Mouse (Mus musculus): ENCODE measurements at regions not wholly inside any gene's neighbourhood (a gene's known extent, or its start where the extent isn't known, plus 50 kb on each side); places are given as distances from the start of the nearest gene placed in this dataset.

DNA sequence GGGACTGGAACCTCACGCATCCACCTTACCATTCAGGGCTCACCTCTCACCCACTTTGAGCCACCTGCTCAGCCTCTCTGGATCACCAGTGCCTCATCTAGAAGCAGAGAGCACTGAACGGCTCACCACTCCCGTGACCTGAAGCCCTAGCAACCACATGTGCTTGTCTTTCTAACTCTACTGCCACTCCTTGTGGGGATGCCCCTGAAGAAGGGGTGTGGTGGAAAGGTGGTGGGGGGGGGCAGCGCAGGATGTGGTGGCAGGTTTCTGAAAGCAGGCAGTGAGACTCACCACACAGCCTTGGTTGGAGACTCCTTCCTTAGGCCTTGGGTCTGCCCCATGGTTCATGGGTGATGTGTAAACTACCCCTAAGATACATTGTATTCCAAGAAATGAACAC, 199.6 kb downstream of the Bcl2l11 start:
- intact Hi-C loops (cut with DNase I), result no loop called here
- no peak for DNase-seq (ENCODE audit: low spot score in 2 of 2)

DNA sequence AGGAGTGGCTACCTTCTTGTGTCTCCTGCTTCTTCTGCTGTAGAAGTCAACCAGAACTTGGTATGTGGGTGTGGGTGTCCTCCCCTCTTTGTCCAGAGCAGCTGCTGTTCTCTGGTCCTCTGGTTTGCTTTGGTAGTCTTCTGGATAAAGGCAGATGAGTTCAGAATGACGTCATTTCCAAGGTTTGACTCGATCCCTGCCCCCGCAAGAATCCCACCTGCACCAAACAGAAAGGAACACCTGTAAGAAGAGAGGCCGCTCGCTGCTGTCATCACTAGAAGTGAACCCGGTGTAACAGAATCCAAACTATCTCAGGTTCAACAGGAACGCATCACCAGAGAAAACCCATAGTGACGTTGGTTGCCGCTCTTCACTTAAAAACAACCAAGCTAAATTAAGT, 205.0 kb downstream of the Bcl2l11 start:
- intact Hi-C loops (cut with DNase I), result no loop called here
- DNase-seq (ENCODE audit: low spot score in 2 of 2), result no peak

DNA sequence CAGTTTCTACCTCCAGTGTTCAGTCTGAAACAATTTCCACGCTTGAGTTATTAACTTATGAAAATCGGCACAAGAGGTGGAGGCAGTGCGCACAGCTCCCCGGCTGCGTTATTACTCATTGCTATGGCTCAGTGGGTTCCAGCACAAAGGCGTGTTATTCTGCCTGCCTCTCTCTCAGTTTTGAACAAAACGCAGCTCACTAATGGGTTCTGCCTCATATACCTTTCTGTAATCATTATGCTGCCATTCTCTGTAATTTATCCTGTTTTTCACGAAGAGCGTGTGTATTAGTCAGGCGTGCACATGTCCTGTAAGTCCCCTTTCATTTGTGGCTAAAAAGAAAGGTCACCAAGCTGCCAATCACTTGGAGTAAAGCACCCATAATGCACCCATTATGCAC, 205.4 kb downstream of the Bcl2l11 start:
- intact Hi-C loops (cut with DNase I), result no loop called here
- DNase-seq (ENCODE audit: low spot score in 2 of 2), result no peak

- intact Hi-C loops (cut with DNase I), result no loop called here
- no peak for DNase-seq (ENCODE audit: low spot score in 2 of 2)
Observed at GRCm38 (mm10) chr2:128331681-128332080, 205.8 kb downstream of the Bcl2l11 start.

DNA sequence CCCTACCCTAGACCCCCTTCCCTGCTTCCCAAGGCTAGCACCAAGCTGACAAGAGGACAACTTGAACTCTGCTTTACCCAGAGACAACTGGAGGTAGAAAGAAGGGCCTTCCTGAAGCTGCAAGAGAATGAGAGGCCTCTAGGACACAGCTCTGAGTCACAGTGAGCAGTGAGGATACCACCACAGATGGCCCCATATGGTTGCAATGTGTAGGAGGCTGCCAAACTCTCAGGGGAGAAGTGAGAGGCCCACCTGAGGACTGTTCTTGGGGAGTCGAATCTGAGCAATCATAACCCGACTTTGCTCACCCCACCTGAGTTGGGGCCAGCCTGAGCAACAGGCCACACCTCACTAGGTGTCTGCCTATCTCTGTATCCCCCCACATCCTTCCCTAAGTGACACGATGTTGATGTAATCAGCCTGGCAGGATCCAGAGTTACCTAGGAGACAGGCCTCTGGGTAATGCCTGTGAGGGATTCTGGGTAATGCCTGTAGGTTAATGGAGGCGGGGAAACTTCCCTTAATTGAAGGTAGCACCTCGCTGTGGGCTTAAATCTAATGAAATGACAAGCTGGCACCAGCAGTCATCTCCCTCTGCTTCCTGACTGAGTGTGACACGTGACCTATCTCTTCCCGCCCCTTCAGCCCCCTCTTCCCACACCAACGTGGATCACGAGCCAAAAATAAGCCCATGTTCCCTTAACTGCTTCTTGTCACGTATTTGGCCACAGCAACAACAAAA, 207.7 kb downstream of the Bcl2l11 start:
- no peak for DNase-seq (ENCODE audit: low spot score in 2 of 2)
- intact Hi-C loops (cut with DNase I), result no loop called here

DNA sequence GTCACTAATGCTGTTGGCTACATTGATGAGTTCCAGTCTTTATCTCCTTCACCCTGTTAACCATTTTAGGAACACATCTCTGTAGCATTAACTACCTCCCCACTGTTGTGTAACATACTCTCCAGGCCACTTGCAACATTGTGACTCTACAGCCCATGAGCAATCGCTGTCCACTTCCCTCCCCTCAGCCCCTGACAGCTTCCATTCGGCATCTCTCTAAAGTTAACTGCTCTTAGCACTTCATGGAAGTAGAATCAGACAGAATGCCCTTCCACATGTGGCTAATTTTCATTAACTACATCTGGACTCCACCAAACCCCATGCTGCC, 208.3 kb downstream of the Bcl2l11 start:
- no peak for DNase-seq (ENCODE audit: low spot score in 2 of 2)
- intact Hi-C loops (cut with DNase I), result no loop called here

DNA sequence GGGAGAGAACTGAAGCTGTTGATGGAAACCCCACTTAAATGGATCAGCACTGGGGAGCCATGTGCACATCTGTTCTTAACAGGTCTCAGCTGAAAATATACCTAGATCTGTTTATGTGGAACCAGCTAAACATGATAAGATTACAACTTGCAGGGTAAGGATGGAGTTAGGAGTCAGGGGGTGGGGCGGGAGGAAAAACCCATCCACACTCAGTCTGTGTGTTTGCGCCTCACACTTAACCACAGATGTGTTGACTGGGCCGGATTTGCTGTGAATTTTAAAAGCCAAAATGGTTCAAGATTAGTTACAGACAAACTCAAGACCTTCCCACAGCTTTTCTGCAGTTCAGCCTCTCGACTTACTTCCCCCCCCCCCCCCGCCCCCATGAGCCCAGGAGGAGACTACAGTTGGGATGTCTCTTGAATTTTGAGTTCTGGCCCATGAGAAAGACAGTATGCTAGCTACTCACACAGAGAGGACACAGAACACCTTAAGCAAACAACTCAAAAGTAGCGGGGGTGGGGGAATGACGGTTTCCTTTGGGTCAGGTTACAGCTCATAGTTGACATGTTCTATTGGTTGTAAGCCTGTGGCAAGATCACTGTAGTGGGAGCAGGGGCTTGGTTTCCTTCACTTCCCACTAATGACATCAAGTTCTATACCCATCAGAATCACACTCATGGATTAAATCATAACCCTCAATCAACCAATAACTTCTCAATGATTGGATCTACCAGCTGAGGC, 209.1 kb downstream of the Bcl2l11 start:
- no peak for DNase-seq (ENCODE audit: low spot score in 2 of 2)
- intact Hi-C loops (cut with DNase I), result no loop called here

GRCm38 (mm10) chr2:128337192-128337591, 211.4 kb downstream of the Bcl2l11 start:
- no peak for DNase-seq (ENCODE audit: low spot score in 2 of 2)
- intact Hi-C loops (cut with DNase I), result no loop called here

DNA sequence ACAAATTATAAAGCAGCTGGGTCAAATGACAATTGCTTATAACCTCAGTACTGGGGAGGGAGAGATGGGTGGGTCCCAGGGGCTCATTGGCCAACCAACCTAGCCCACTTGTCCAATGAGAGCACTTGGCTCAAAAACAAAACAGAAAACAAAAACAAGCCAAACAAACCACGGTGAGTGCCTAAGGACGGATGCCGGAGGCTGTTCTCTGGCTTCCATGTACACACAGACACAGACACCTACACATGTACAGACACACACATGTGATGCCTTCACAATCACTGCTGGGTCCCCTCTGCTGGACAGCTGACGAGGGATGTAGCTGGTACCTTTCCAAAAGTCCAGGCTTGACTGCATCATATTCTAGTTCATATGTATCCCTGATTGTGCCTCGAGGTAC, 212.0 kb downstream of the Bcl2l11 start:
- DNase-seq (ENCODE audit: low spot score in 2 of 2), result no peak
- intact Hi-C loops (cut with DNase I), result no loop called here

- intact Hi-C loops (cut with DNase I), result no loop called here
- no peak for DNase-seq (ENCODE audit: low spot score in 2 of 2)
Observed at GRCm38 (mm10) chr2:128338474-128338873, 212.6 kb downstream of the Bcl2l11 start.

DNA sequence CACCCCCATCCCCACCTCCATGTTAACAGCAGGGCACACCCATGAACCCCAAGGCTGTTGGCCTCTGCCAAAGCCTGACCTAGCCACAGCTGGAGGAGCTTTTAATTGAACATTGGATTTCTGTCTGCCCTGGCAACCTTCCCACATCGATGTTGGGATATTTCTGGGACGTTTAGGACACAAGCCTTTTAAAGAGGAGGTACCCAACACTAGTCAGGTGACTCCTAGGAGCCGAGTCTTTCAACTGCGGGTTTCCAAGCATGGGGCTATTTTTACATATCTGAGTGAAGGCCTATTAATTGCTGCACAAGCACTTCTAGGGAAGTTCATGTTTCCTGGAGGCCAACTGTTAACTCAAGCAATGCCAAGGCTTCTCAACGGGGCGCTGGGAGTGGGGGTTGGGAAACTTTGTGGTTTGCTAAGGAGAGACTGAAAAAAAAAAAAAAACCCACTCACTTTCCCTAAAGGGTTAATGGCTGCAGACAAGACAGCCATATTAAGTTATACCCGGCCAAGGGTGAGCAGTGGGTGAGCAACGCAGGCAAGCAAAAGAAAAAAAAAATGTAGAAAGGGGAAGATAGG, 213.3 kb downstream of the Bcl2l11 start:
- intact Hi-C loops (cut with DNase I), result no loop called here
- no peak for DNase-seq (ENCODE audit: low spot score in 2 of 2)

DNA sequence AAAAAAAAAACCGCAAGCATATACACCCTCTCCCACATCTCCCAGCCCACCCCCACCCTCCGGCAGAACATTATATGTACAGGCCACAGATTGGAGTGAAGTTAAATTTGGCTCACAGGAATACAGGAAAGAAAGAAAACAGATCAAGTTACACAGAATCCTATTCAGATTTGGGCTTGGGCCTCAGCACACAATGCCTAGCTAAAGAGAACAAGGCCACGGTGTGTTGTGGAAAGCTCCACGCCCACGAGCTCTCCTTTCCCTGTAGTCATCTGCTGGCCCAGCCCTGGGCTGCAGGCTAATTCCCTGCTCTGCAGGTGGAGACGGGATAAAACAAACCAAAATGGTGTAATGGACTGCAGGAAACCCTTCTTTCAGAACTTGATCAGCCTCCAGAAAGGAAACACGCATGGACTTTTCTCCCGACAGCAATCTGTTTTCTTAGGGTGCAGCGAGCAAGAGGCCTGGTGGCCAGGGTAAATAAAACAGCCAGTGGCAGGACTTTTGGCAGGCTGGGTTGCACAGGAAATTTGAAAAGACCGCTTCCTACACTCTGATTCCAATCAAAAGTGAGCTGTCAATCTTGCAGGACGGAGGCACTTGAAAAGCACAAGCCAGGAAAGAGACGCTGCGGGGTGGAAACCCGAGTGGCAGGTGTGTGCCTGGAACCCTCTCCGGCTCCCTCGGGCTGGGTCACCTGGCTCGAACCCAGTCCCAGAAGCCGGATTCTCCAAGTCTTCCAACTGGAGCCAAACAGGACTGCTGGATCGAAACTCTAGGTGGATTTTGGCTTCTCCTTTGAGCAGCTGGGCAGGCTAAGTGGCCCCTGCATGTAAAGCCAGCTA, 214.0 kb downstream of the Bcl2l11 start:
- peak; percentile 11 to 26 for DNase-seq (ENCODE audit: low spot score in 2 of 2)
- intact Hi-C loops (cut with DNase I), result no loop called here

GRCm38 (mm10) chr2:128340631-128341240, 214.9 kb downstream of the Bcl2l11 start:
- no peak for DNase-seq (ENCODE audit: low spot score in 2 of 2)
- intact Hi-C loops (cut with DNase I), result no loop called here

DNA sequence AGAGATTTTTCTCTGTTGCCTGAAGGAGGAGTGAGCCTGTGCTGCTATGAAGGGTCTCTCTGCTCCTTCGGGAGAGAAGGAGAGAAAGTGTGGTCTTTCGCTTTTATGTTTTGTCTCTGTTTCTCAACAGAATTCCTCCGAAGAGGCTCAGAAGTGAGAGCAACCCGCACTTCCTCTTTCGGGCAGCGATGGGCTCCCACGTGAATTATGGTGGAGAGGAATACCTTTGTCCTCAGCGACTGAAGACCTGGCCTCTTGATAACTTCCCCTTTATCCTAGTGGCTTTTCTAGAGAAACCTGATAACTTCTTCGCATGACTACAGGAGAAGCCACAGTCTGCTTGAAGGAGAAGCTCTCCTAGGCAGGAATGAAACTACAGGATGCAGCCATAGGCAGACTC, 216.4 kb downstream of the Bcl2l11 start:
- no peak for DNase-seq (ENCODE audit: low spot score in 2 of 2)
- intact Hi-C loops (cut with DNase I), result no loop called here

DNA sequence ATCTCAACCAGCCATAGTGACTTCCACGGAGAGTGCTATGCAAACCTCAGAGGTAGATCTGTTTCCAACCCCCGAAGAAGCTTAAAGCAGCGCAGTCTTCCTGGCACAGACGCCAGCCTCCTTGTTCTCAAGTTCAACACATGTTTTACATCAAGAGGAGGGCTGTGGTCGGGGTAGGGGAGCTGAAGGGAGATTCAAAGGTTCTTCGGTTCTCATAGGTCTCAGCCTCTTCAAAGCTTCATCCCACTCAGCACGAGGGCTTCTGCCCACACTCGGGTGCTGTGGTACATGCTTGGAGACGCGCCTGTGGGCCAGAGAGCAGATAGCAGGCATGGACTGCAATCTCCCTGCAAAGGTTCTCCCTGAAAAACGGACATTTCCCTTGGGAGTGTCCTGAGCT, 219.7 kb downstream of the Bcl2l11 start:
- intact Hi-C loops (cut with DNase I), result no loop called here
- DNase-seq (ENCODE audit: low spot score in 2 of 2), result no peak

DNA sequence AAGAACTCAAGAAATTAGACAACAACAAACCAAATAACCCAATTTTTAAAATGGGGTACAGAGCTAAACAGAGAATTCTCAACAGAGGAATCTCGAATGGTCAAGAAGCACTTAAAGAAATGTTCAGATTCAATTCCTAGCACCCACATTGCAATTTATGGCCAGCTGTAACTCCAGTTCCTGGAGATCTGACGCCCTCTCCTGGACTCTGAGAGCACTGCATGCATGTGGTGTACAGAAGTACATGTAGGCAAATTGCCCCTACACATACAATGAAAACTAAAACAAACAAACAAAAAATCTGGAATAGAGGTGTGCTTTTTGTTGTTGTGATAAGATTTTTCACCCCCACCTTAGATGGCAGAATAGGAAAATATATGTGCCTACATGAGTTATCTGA, 222.7 kb downstream of the Bcl2l11 start:
- intact Hi-C loops (cut with DNase I), result no loop called here
- no peak for DNase-seq (ENCODE audit: low spot score in 2 of 2)

- intact Hi-C loops (cut with DNase I), result no loop called here
- DNase-seq (ENCODE audit: low spot score in 2 of 2), result no peak
Observed at GRCm38 (mm10) chr2:128351405-128351804, 225.6 kb downstream of the Bcl2l11 start.

GRCm38 (mm10) chr2:128352533-128352932, 226.7 kb downstream of the Bcl2l11 start:
- intact Hi-C loops (cut with DNase I), result no loop called here
- no peak for DNase-seq (ENCODE audit: low spot score in 2 of 2)

DNA sequence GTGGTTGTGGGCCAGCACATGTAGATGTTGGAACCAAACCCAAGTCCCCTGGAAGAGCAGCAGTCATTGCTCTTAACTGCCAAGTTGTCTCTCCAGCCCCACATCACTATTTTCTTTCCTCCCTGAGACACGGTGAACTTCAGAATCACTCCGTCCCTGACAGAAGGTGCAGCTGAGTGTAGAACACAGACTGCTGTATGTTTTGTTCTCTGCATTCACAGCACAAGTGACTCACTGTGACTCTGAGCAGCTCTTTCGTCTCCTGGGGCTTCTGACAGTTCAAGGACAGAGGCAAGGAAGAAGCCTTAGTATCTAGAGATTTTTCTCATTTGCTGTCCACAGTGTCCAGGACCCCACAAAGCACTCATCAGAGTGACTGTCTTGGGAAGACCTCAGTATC, 227.6 kb downstream of the Bcl2l11 start:
- intact Hi-C loops (cut with DNase I), result no loop called here
- no peak for DNase-seq (ENCODE audit: low spot score in 2 of 2)

DNA sequence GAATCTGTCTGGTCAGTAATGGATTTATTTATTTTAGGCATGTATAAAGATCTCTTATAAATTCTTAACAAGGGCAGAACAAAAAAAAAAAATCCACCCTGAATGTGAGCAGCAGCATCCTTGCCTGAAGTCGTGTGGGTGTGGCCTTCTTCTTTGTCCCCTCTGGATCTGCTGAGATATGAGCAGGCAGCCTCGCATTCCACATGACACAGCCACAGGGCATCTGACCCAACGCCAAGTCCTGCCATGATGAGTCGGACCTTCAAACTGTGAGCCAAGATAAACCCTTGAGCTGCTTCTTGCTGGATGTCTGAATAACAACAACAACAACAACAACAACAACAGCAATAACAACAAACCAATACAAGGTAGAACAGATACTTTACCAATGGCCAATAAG, 230.5 kb downstream of the Bcl2l11 start:
- intact Hi-C loops (cut with DNase I), result no loop called here
- DNase-seq (ENCODE audit: low spot score in 2 of 2), result no peak
